Mouse (Mus musculus) cerebellum, adult 8-10 months (tissue): ENCODE measurements at regions not wholly inside any gene's neighbourhood (a gene's known extent, or its start where the extent isn't known, plus 50 kb on each side); places are given as distances from the start of the nearest gene placed in this dataset.

Experiments
- DNase-seq: peaks from one replicate; pipeline ENCODE4 v3.0.0; 2022

- no peak for DNase-seq
Observed at GRCm38 (mm10) chr4:131014301-131015081, 70.3 kb downstream of the Matn1 start.

- DNase-seq, result no peak
Observed at GRCm38 (mm10) chr4:131015156-131015555, 71.0 kb downstream of the Matn1 start.

GRCm38 (mm10) chr4:131023601-131024000 lies 79.4 kb downstream of the Matn1 start:
- DNase-seq, result no peak

GRCm38 (mm10) chr4:131036292-131036691 lies 92.1 kb downstream of the Matn1 start:
- DNase-seq, result no peak

GRCm38 (mm10) chr4:131037179-131037578 lies 93.0 kb downstream of the Matn1 start:
- DNase-seq, result no peak

- DNase-seq, result peak; percentile 27
Observed at GRCm38 (mm10) chr4:131039686-131040085, 95.5 kb downstream of the Matn1 start.

- DNase-seq, result no peak
Observed at GRCm38 (mm10) chr4:131041210-131041609, 97.0 kb downstream of the Matn1 start.

- DNase-seq, result no peak
Observed at GRCm38 (mm10) chr4:131046101-131046500, 101.9 kb downstream of the Matn1 start.

GRCm38 (mm10) chr4:131046969-131047650 lies 102.9 kb downstream of the Matn1 start:
- DNase-seq, result no peak

GRCm38 (mm10) chr4:131056293-131056692 lies 112.1 kb downstream of the Matn1 start:
- DNase-seq, result no peak

- DNase-seq, result no peak
Observed at GRCm38 (mm10) chr4:131059572-131059971, 115.4 kb downstream of the Matn1 start.

- DNase-seq, result no peak
Observed at GRCm38 (mm10) chr4:131060191-131060680, 116.1 kb downstream of the Matn1 start.

GRCm38 (mm10) chr4:131060706-131061105 lies 116.5 kb downstream of the Matn1 start:
- DNase-seq, result no peak

GRCm38 (mm10) chr4:131062592-131062991 lies 118.4 kb downstream of the Matn1 start:
- no peak for DNase-seq

GRCm38 (mm10) chr4:131066186-131066939 lies 122.2 kb downstream of the Matn1 start:
- no peak for DNase-seq

- no peak for DNase-seq
Observed at GRCm38 (mm10) chr4:131070566-131070965, 126.4 kb downstream of the Matn1 start.

- DNase-seq, result no peak
Observed at GRCm38 (mm10) chr4:131072623-131073022, 128.4 kb downstream of the Matn1 start.

- DNase-seq, result no peak
Observed at GRCm38 (mm10) chr4:131073420-131073819, 129.2 kb downstream of the Matn1 start.

GRCm38 (mm10) chr4:131075326-131075932 lies 131.2 kb downstream of the Matn1 start:
- DNase-seq, result no peak

GRCm38 (mm10) chr4:131076628-131077027 lies 132.4 kb downstream of the Matn1 start:
- DNase-seq, result no peak

GRCm38 (mm10) chr4:131080113-131080512 lies 135.9 kb downstream of the Matn1 start:
- no peak for DNase-seq

GRCm38 (mm10) chr4:131083405-131083804 lies 139.2 kb downstream of the Matn1 start:
- no peak for DNase-seq

- no peak for DNase-seq
Observed at GRCm38 (mm10) chr4:131097421-131097820, 153.2 kb downstream of the Matn1 start.
